Mouse (Mus musculus) gastrocnemius, adult 2 months (tissue): ENCODE measurements at regions not wholly inside any gene's neighbourhood (a gene's known extent, or its start where the extent isn't known, plus 50 kb on each side); places are given as distances from the start of the nearest gene placed in this dataset.

Experiments
- DNase-seq: peaks from one replicate; pipeline ENCODE4 v3.0.0; 2022
- H3K27ac ChIP-seq: fragments of 200-600 bp; 2 replicates; pipeline ENCODE4 v1.8.1; 2022; ENCODE audit warnings: mild to moderate bottlenecking
- H3K4me3 ChIP-seq: fragments of 200-600 bp; 2 replicates; pipeline ENCODE4 v1.8.1; 2022; ENCODE audit warnings: mild to moderate bottlenecking, moderate library complexity
- CTCF ChIP-seq: fragments of 200-600 bp; IDR thresholded peaks from 2 replicates; pipeline ENCODE4 v1.8.1; 2022; ENCODE audit warnings: antibody characterized with exemption, mild to moderate bottlenecking, moderate library complexity
- intact Hi-C: fragments of 180-260 bp; cut with DNase I; formaldehyde crosslinking; loops from one replicate; pipeline ENCODE4 v1.15.1; 2025

- no peak for DNase-seq
- intact Hi-C loops, result no loop called here
- Histone ChIP-seq H3K4me3 (no peak overlapping the region), H3K27ac (no peak overlapping the region)
- TF ChIP-seq CTCF, result no peak
These were observed 1124.1 kb downstream of the Stim2 start for GRCm38 (mm10) chr5:55122391-55122790.

- no peak overlapping the region for H3K4me3 ChIP-seq
- TF ChIP-seq CTCF, result no peak
- intact Hi-C loops, result no loop called here
- no peak overlapping the region for H3K27ac ChIP-seq
- DNase-seq, result no peak
These were observed 1136.0 kb downstream of the Stim2 start for GRCm38 (mm10) chr5:55134310-55134709.

- H3K27ac ChIP-seq, result no peak overlapping the region
- DNase-seq, result no peak
- H3K4me3 ChIP-seq, result no peak overlapping the region
- no peak for TF ChIP-seq CTCF
- intact Hi-C loops, result no loop called here
These were observed 1137.1 kb downstream of the Stim2 start for GRCm38 (mm10) chr5:55135293-55135947.

GRCm38 (mm10) chr5:55138750-55139149 lies 1140.5 kb downstream of the Stim2 start:
- intact Hi-C loops, result no loop called here
- no peak for TF ChIP-seq CTCF
- DNase-seq, result no peak
- Histone ChIP-seq H3K27ac (no peak overlapping the region), H3K4me3 (no peak overlapping the region)

GRCm38 (mm10) chr5:55147354-55147753 lies 1149.1 kb downstream of the Stim2 start:
- intact Hi-C loops, result no loop called here
- peak; percentile 2; the same call in 1 of the 2 replicates for TF ChIP-seq CTCF
- Histone ChIP-seq H3K4me3 (no peak overlapping the region), H3K27ac (no peak overlapping the region)
- no peak for DNase-seq

GRCm38 (mm10) chr5:55174839-55175238 lies 1176.5 kb downstream of the Stim2 start:
- no peak for TF ChIP-seq CTCF
- DNase-seq, result no peak
- Histone ChIP-seq H3K4me3 (no peak overlapping the region), H3K27ac (no peak overlapping the region)
- intact Hi-C loops, result no loop called here
